ENCODE assay signal across 38 mouse cellular contexts in the genomic region with DNA sequence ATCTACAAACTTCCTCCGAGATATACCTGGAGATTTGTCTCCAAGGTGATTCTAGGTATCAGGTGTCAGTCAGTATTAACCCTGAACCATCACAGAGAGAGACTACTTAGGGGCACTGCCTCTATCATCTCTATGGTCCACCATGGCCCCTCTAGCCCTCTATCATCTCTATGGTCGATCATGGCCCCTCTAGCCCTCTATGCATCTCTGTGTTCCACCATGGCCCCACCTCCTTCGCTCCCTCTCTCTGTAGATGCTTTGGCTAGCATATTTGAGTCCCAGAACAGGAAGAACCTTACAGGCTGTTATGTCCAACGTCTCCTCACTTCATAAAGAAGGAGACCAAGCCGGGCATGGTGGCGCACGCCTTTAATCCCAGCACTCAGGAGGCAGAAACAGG. TPM values are rescaled to one million over a fixed set of nuclear protein-coding genes. Genes with fewer than 3 reads are reported as not detected.
A peak's percentile ranks its signal among the peaks of the same experiment; 100 is the strongest.
DNase-seq lines count a peak whose midpoint lies in the region; ATAC-seq and TF ChIP-seq lines count a peak whose summit lies in the region.
"Had no signal": no experiment of that assay in that cellular context is flagged by ENCODE, and none has a peak within 500 bp of the region (broad histone marks: within the 10 kb centered on the region; RNA-seq: fewer than 3 reads in every experiment).

No protein-coding gene starts in this region.

- no peak overlapping the region for H3K27ac ChIP-seq in liver, adult 2 months (replicated peaks; ENCODE audit: insufficient read depth, low read depth, low read length)
- H3K27ac ChIP-seq in liver, embryonic 11.5 days (ENCODE audit: low read depth, low read length) = no peak overlapping the region
- H3K27ac ChIP-seq: embryonic facial prominence, embryonic 13.5 days; forebrain, embryonic 10.5 days; hindbrain, embryonic 13.5 days; left cerebral cortex, adult 2 months; limb, embryonic 12.5 days; liver, embryonic 12.5 days; midbrain, embryonic 12.5 days; neural tube, embryonic 12.5 days had no signal

- no peak for ATAC-seq in liver, embryonic 11.5 days (replicated peaks; ENCODE audit: low FRiP score)
- ATAC-seq: forebrain, embryonic 16.5 days; liver, embryonic 12.5 days; liver, postnatal 0 days had no signal

- DNase-seq in liver, adult 2 months (ENCODE audit: extremely low read depth, low read depth, low spot score) = peak; percentile 7
- no peak for DNase-seq in liver, embryonic 11.5 days (ENCODE audit: low spot score)
- DNase-seq in ES-CJ7 (ENCODE audit: low read depth, low spot score) = peak; percentile 82
- peak; percentile 82 for DNase-seq in R1 (ENCODE audit: low read depth, low spot score)
- peak; percentile 22 for DNase-seq in induced T-regulatory cell, adult 2 months (ENCODE audit: low read depth)
- DNase-seq in urinary bladder, postnatal 4 days (ENCODE audit: low spot score in 2 of 2) = no peak
- no peak for DNase-seq in B cell, adult 2 months
- no peak for DNase-seq in layer of hippocampus, adult 9-10 months (ENCODE audit: low spot score)
- DNase-seq: adrenal gland, postnatal 25 days; cerebellum, adult 8-10 months; cerebellum, postnatal 25 days; gastrocnemius, postnatal 10 days; heart, postnatal 36 days; kidney, adult 11 months; kidney, postnatal 14 days; liver, postnatal 0 days; lung, postnatal 36 days; thymus, adult 2 months; thymus, postnatal 4 days had no signal

- TF ChIP-seq CTCF in liver, adult 2 months (IDR thresholded peaks at IDR 0.05; ENCODE audit: low read depth, low read length) = no peak

- TF ChIP-seq POLR2A in liver, adult 2 months (IDR thresholded peaks at IDR 0.05; ENCODE audit: extremely low read depth, insufficient read depth, low read length) = no peak

- no peak overlapping the region for H3K4me3 ChIP-seq in liver, adult 2 months (ENCODE audit: insufficient read depth, low read depth, low read length)
- no peak overlapping the region for H3K4me3 ChIP-seq in liver, embryonic 11.5 days (ENCODE audit: low read depth, low read length)
- H3K4me3 ChIP-seq: embryonic facial prominence, embryonic 13.5 days; forebrain, embryonic 10.5 days; hindbrain, embryonic 13.5 days; left cerebral cortex, adult 2 months; limb, embryonic 12.5 days; liver, embryonic 12.5 days; megakaryocyte, embryonic 14.5 days; midbrain, embryonic 12.5 days; myocyte; neural tube, embryonic 12.5 days had no signal

- no peak overlapping the region for H3K9ac ChIP-seq in liver, adult 2 months (ENCODE audit: low read depth, low read length)
- no peak overlapping the region for H3K9ac ChIP-seq in liver, embryonic 11.5 days (ENCODE audit: low read depth, low read length)
- H3K9ac ChIP-seq: embryonic facial prominence, embryonic 13.5 days; hindbrain, embryonic 13.5 days; limb, embryonic 12.5 days; liver, embryonic 12.5 days; liver, postnatal 0 days; midbrain, embryonic 12.5 days; neural tube, embryonic 12.5 days had no signal

- no peaks in the 10 kb centered on the region for H3K36me3 ChIP-seq in liver, adult 2 months (ENCODE audit: control insufficient read depth, insufficient read depth, low read length)
- no peaks in the 10 kb centered on the region for H3K36me3 ChIP-seq in liver, embryonic 11.5 days (ENCODE audit: control insufficient read depth, insufficient read depth, low read length)
- H3K36me3 ChIP-seq: embryonic facial prominence, embryonic 13.5 days; forebrain, embryonic 10.5 days; G1E; hindbrain, embryonic 13.5 days; limb, embryonic 12.5 days; liver, embryonic 12.5 days; midbrain, embryonic 12.5 days; neural tube, embryonic 12.5 days had no signal

- peaks cover 2% of the 10 kb centered on the region for H3K27me3 ChIP-seq in liver, adult 2 months (ENCODE audit: control insufficient read depth, insufficient read depth, low read length)
- peaks cover 14% of the 10 kb centered on the region for H3K27me3 ChIP-seq in liver, embryonic 11.5 days (replicated peaks; ENCODE audit: control insufficient read depth, insufficient read depth, low read length)
- H3K27me3 ChIP-seq: embryonic facial prominence, embryonic 13.5 days had no signal

- WGBS in liver, adult 2 months = 81% methylated on average over 7 of the region's 7 CpGs
- WGBS in liver, embryonic 11.5 days = 67% methylated on average over 7 of the region's 7 CpGs

- no peaks in the 10 kb centered on the region; the same call in 1 of the 2 replicates for H3K4me1 ChIP-seq in liver, adult 2 months (ENCODE audit: control insufficient read depth, insufficient read depth, low read length)
- peaks cover 8% of the 10 kb centered on the region; the same call in 1 of the 2 replicates for H3K4me1 ChIP-seq in liver, embryonic 11.5 days (replicated peaks; ENCODE audit: control insufficient read depth, insufficient read depth, low read length)

- H3K4me2 ChIP-seq in liver, embryonic 11.5 days = no peak overlapping the region
- H3K4me2 ChIP-seq: embryonic facial prominence, embryonic 13.5 days; heart, embryonic 11.5 days; hindbrain, embryonic 13.5 days; limb, embryonic 12.5 days; liver, embryonic 12.5 days; midbrain, embryonic 12.5 days; neural tube, embryonic 12.5 days had no signal

- H3K79me2 ChIP-seq in liver, adult 2 months (ENCODE audit: control insufficient read depth, insufficient read depth, low read length) = no peaks in the 10 kb centered on the region

- H3K9me3 ChIP-seq in liver, embryonic 11.5 days (ENCODE audit: control insufficient read depth, low read length) = no peaks in the 10 kb centered on the region
- H3K9me3 ChIP-seq: embryonic facial prominence, embryonic 13.5 days; forebrain, embryonic 10.5 days; G1E; hindbrain, embryonic 13.5 days; limb, embryonic 12.5 days; liver, embryonic 12.5 days; megakaryocyte, embryonic 14.5 days; midbrain, embryonic 12.5 days; neural tube, embryonic 12.5 days had no signal

RNA-seq across cellular contexts. Expression of gene Asb10, which starts 1.9 kb away (rescaled TPM):
- total RNA-seq in liver, adult 2 months (2014; rRNA removed) = 0.13 TPM in 1 of 2 replicates, not detected in the other
- 0.06 and 0.10 TPM in 2 replicates for polyA plus RNA-seq in liver, adult 2 months (2012; rRNA removed)
- 0.23 and 0.30 TPM in 2 replicates for polyA plus RNA-seq in liver, embryonic 11.5 days (2014; fragmentation: Nextera tagmentation; extraction: Ambion mirVana)
- total RNA-seq: G1E; left cerebral cortex, adult 2 months; left cerebral cortex, postnatal 25 days had no signal
- polyA plus RNA-seq: G1E; liver, embryonic 12.5 days had no signal

RNA-seq across cellular contexts. Expression of gene 4931409K22Rik, which starts 14.0 kb away (rescaled TPM):
- not detected in 2 replicates for total RNA-seq in liver, adult 2 months (2014; rRNA removed)
- not detected in 2 replicates for polyA plus RNA-seq in liver, adult 2 months (2012; rRNA removed)
- 0.18 TPM in 1 of 2 replicates, not detected in the other for polyA plus RNA-seq in liver, embryonic 11.5 days (2014; fragmentation: Nextera tagmentation; extraction: Ambion mirVana)
- total RNA-seq: adrenal gland, postnatal 25 days; G1E; gastrocnemius, postnatal 10 days; heart, postnatal 36 days; layer of hippocampus, postnatal 14 days; left cerebral cortex, postnatal 25 days; midbrain, postnatal 0 days had no signal
- polyA plus RNA-seq: G1E; heart, embryonic 11.5 days; heart, embryonic 16.5 days; liver, embryonic 12.5 days; liver, postnatal 0 days; lung, embryonic 16.5 days; midbrain, postnatal 0 days; myocyte; thymus, adult 2 months had no signal

RNA-seq across cellular contexts. Expression of gene Gbx1, which starts 15.6 kb away (rescaled TPM):
- not detected in 2 replicates for total RNA-seq in liver, adult 2 months (2014; rRNA removed)
- 0.02 TPM in 1 of 2 replicates, not detected in the other for polyA plus RNA-seq in liver, adult 2 months (2012; rRNA removed)
- polyA plus RNA-seq in liver, embryonic 11.5 days (2014; fragmentation: Nextera tagmentation; extraction: Ambion mirVana) = 0.04 TPM in 1 of 2 replicates, not detected in the other
- total RNA-seq: adrenal gland, postnatal 25 days; G1E; gastrocnemius, postnatal 10 days; heart, postnatal 36 days; layer of hippocampus, postnatal 14 days had no signal
- polyA plus RNA-seq: gonadal fat pad, adult 2 months; heart, embryonic 16.5 days; liver, embryonic 12.5 days; liver, postnatal 0 days; lung, embryonic 16.5 days had no signal

RNA-seq across cellular contexts. Expression of gene Abcf2, which starts 34.6 kb away (rescaled TPM):
- total RNA-seq in liver, adult 2 months (2014; rRNA removed) = 25.0 and 25.9 TPM in 2 replicates
- polyA plus RNA-seq in liver, adult 2 months (2012; rRNA removed) = 27.1 and 31.9 TPM in 2 replicates
- polyA plus RNA-seq in liver, embryonic 11.5 days (2014; fragmentation: Nextera tagmentation; extraction: Ambion mirVana) = 122 and 144 TPM in 2 replicates

RNA-seq across cellular contexts. Expression of gene Chpf2, which starts 43.9 kb away (rescaled TPM):
- 9.5 and 14.2 TPM in 2 replicates for total RNA-seq in liver, adult 2 months (2014; rRNA removed)
- 21.1 and 22.4 TPM in 2 replicates for polyA plus RNA-seq in liver, adult 2 months (2012; rRNA removed)
- polyA plus RNA-seq in liver, embryonic 11.5 days (2014; fragmentation: Nextera tagmentation; extraction: Ambion mirVana) = 14.6 TPM in 2 replicates

Comparison
In these comparisons a context has a peak if more than half of its experiments do, and no peak if none do; other contexts are left out.
1. DNase-seq: peak in liver, adult 2 months (single experiment), ES-CJ7 (single experiment), R1 (single experiment) and induced T-regulatory cell, adult 2 months (single experiment); none in liver, embryonic 11.5 days (single experiment), urinary bladder, postnatal 4 days (0 of 2), B cell, adult 2 months (0 of 2) and layer of hippocampus, adult 9-10 months (single experiment).